In the genomic region with DNA sequence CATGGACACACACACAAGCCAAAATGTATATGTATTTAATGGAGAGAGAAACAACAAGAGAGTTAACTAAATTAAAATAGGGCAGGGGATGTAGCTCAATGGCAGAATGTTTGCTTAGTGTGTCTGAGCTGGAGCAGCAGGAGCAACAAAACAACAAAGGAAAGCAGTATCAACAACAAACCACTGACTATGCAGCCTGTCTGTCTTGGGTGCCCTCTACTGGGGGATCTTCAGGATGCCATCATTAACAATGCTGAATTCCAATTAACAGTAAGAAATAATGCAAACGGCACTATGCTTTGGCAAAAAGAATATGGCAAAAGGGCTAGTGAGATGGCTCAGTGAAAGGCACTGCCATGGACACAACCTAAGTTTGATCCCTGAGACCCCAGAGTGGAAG, we compare ENCODE assay signal across 9 mouse cellular contexts. TPM values are rescaled to one million over a fixed set of nuclear protein-coding genes. Genes with fewer than 3 reads are reported as not detected.
DNase-seq lines count a peak whose midpoint lies in the region; ATAC-seq and TF ChIP-seq lines count a peak whose summit lies in the region.
"Had no signal": no experiment of that assay in that cellular context is flagged by ENCODE, and none has a peak within 500 bp of the region (broad histone marks: within the 10 kb centered on the region; RNA-seq: fewer than 3 reads in every experiment).

No protein-coding gene starts in this region.

- peak; percentile 5 for DNase-seq in heart, adult 8-10 months (ENCODE audit: low spot score)
- peak; percentile 45 to 52 for DNase-seq in B cell, adult 2 months
- peak; percentile 55 for DNase-seq in adrenal gland, postnatal 10 days
- peak; percentile 54 to 66 for DNase-seq in layer of hippocampus, postnatal 14 days (ENCODE audit: low spot score in 2 of 2)
- peak; percentile 80 for DNase-seq in midbrain, postnatal 0 days (ENCODE audit: low spot score)

- no peak for ATAC-seq in heart, embryonic 11.5 days (replicated peaks; ENCODE audit: insufficient number of reproducible peaks, low FRiP score, low TSS enrichment)
- ATAC-seq in erythroblast, adult 5-6 weeks (replicated peaks; ENCODE audit: low FRiP score, poor library complexity, severe bottlenecking): peak; percentile 57
- no peak for ATAC-seq in midbrain, postnatal 0 days (ENCODE audit: low FRiP score)
- ATAC-seq in erythroid progenitor cell, adult 5-6 weeks (replicated peaks; ENCODE audit: low FRiP score, poor library complexity, severe bottlenecking): no peak

- H3K4me1 ChIP-seq in heart, embryonic 11.5 days (ENCODE audit: control insufficient read depth, insufficient read depth, low read length): no peaks in the 10 kb centered on the region
- H3K4me1 ChIP-seq in midbrain, postnatal 0 days (ENCODE audit: insufficient read depth, low read length): no peaks in the 10 kb centered on the region
- H3K4me1 ChIP-seq: neural tube, embryonic 12.5 days had no signal

- no peaks in the 10 kb centered on the region for H3K36me3 ChIP-seq in heart, embryonic 11.5 days (ENCODE audit: control insufficient read depth, insufficient read depth, low read length)
- no peaks in the 10 kb centered on the region for H3K36me3 ChIP-seq in midbrain, postnatal 0 days (ENCODE audit: insufficient read depth, low read length)
- H3K36me3 ChIP-seq: neural tube, embryonic 12.5 days had no signal

- no peak overlapping the region for H3K27ac ChIP-seq in heart, embryonic 11.5 days (ENCODE audit: low read depth, low read length)
- no peak overlapping the region for H3K27ac ChIP-seq in midbrain, postnatal 0 days (ENCODE audit: low read depth, low read length)
- H3K27ac ChIP-seq: neural tube, embryonic 12.5 days had no signal

- TF ChIP-seq CTCF in midbrain, postnatal 0 days (IDR thresholded peaks at IDR 0.05): peak; percentile 89

- H3K9me3 ChIP-seq in heart, embryonic 11.5 days (replicated peaks; ENCODE audit: control insufficient read depth, low read length): no peaks in the 10 kb centered on the region
- no peaks in the 10 kb centered on the region for H3K9me3 ChIP-seq in midbrain, postnatal 0 days (ENCODE audit: low read length)
- H3K9me3 ChIP-seq: neural tube, embryonic 12.5 days had no signal

- no peaks in the 10 kb centered on the region for H3K27me3 ChIP-seq in heart, embryonic 11.5 days (ENCODE audit: control insufficient read depth, insufficient read depth, low read length)
- H3K27me3 ChIP-seq in midbrain, postnatal 0 days (ENCODE audit: insufficient read depth, low read length): no peaks in the 10 kb centered on the region
- H3K27me3 ChIP-seq: neural tube, embryonic 12.5 days had no signal

- no peak overlapping the region for H3K4me2 ChIP-seq in heart, embryonic 11.5 days
- no peak overlapping the region for H3K4me2 ChIP-seq in midbrain, postnatal 0 days (ENCODE audit: low read depth, low read length, poor library complexity, severe bottlenecking)
- H3K4me2 ChIP-seq: neural tube, embryonic 12.5 days had no signal

- H3K4me3 ChIP-seq in heart, embryonic 11.5 days (ENCODE audit: low read depth, low read length): no peak overlapping the region
- H3K4me3 ChIP-seq in midbrain, postnatal 0 days (ENCODE audit: low read depth, low read length): no peak overlapping the region
- H3K4me3 ChIP-seq: neural tube, embryonic 12.5 days had no signal

- H3K9ac ChIP-seq in heart, embryonic 11.5 days (ENCODE audit: low read depth, low read length): no peak overlapping the region
- H3K9ac ChIP-seq in midbrain, postnatal 0 days (replicated peaks; ENCODE audit: low read length, poor library complexity, severe bottlenecking): no peak overlapping the region
- H3K9ac ChIP-seq: neural tube, embryonic 12.5 days had no signal

- 36% methylated on average over 1 of the region's 1 CpGs for WGBS in heart, embryonic 11.5 days (ENCODE audit: insufficient replicate concordance)
- WGBS in midbrain, postnatal 0 days: 26% methylated on average over 1 of the region's 1 CpGs

RNA-seq across cellular contexts. Expression of gene Rad51c, which starts 10.9 kb away (rescaled TPM):
- 1 to 10 TPM in 2 of 4 experiments, under 1 TPM in 2; 0.72 to 2.0 (median 1.2) TPM for total RNA-seq in heart, adult 8-10 months (2022)
- 11.6 and 11.9 TPM in 2 replicates for polyA plus RNA-seq in heart, embryonic 11.5 days (2014; fragmentation: Nextera tagmentation; extraction: Ambion mirVana)
- 1 to 10 TPM; 3.2 to 3.3 TPM for total RNA-seq in adrenal gland, postnatal 10 days (2021)
- 0.19 and 3.8 TPM in 2 replicates for total RNA-seq in erythroblast, adult 5-6 weeks (2015; ENCODE audit: low replicate concordance)
- 5.9 and 6.3 TPM in 2 replicates for total RNA-seq in erythroblast, adult 5-6 weeks (2017; ENCODE audit: low replicate concordance)
- total RNA-seq in layer of hippocampus, postnatal 14 days (2021): 1 to 10 TPM; 3.9 to 4.4 TPM
- 2.0 and 2.4 TPM in 2 replicates for total RNA-seq in midbrain, postnatal 0 days (2014; rRNA removed)
- 1.8 and 2.1 TPM in 2 replicates for polyA plus RNA-seq in midbrain, postnatal 0 days (2015; fragmentation: Nextera tagmentation; extraction: Ambion mirVana)
- 5.0 and 5.4 TPM in 2 replicates for total RNA-seq in erythroid progenitor cell, adult 5-6 weeks (2015; ENCODE audit: low replicate concordance)
- 13.2 and 14.8 TPM in 2 replicates for total RNA-seq in erythroid progenitor cell, adult 5-6 weeks (2017; ENCODE audit: low replicate concordance)

RNA-seq across cellular contexts. Expression of gene Tex14, which starts 11.0 kb away (rescaled TPM):
- under 1 TPM in 3 of 4 experiments, not detected in 1; 0.16 to 0.29 (median 0.19) TPM for total RNA-seq in heart, adult 8-10 months (2022)
- 0.30 and 0.96 TPM in 2 replicates for polyA plus RNA-seq in heart, embryonic 11.5 days (2014; fragmentation: Nextera tagmentation; extraction: Ambion mirVana)
- under 1 TPM; 0.58 to 0.90 TPM for total RNA-seq in adrenal gland, postnatal 10 days (2021)
- not detected in 2 replicates for total RNA-seq in erythroblast, adult 5-6 weeks (2015; ENCODE audit: low replicate concordance)
- 0.34 and 0.42 TPM in 2 replicates for total RNA-seq in erythroblast, adult 5-6 weeks (2017; ENCODE audit: low replicate concordance)
- under 1 TPM; 0.12 to 0.51 TPM for total RNA-seq in layer of hippocampus, postnatal 14 days (2021)
- total RNA-seq in midbrain, postnatal 0 days (2014; rRNA removed): 0.66 and 4.0 TPM in 2 replicates
- polyA plus RNA-seq in midbrain, postnatal 0 days (2015; fragmentation: Nextera tagmentation; extraction: Ambion mirVana): 0.31 and 0.35 TPM in 2 replicates
- 8.8 TPM in 1 of 2 replicates, not detected in the other for total RNA-seq in erythroid progenitor cell, adult 5-6 weeks (2015; ENCODE audit: low replicate concordance)
- not detected in 2 replicates for total RNA-seq in erythroid progenitor cell, adult 5-6 weeks (2017; ENCODE audit: low replicate concordance)

RNA-seq across cellular contexts. Expression of gene Ppm1e, which starts 35.0 kb away (rescaled TPM):
- 1 to 10 TPM; 3.7 to 7.1 (median 5.3) TPM for total RNA-seq in heart, adult 8-10 months (2022)
- polyA plus RNA-seq in heart, embryonic 11.5 days (2014; fragmentation: Nextera tagmentation; extraction: Ambion mirVana): 3.8 and 4.2 TPM in 2 replicates
- total RNA-seq in adrenal gland, postnatal 10 days (2021): 10 to 100 TPM in 1 of 2 experiments, 1 to 10 TPM in 1; 9.2 to 12.5 TPM
- 2.9 and 3.1 TPM in 2 replicates for total RNA-seq in erythroblast, adult 5-6 weeks (2015; ENCODE audit: low replicate concordance)
- 0.43 and 3.1 TPM in 2 replicates for total RNA-seq in erythroblast, adult 5-6 weeks (2017; ENCODE audit: low replicate concordance)
- 100 to 1,000 TPM; 303 to 329 TPM for total RNA-seq in layer of hippocampus, postnatal 14 days (2021)
- total RNA-seq in midbrain, postnatal 0 days (2014; rRNA removed): 78.4 and 102 TPM in 2 replicates
- polyA plus RNA-seq in midbrain, postnatal 0 days (2015; fragmentation: Nextera tagmentation; extraction: Ambion mirVana): 19.2 and 20.8 TPM in 2 replicates
- total RNA-seq in erythroid progenitor cell, adult 5-6 weeks (2015; ENCODE audit: low replicate concordance): 2.5 and 3.4 TPM in 2 replicates
- 1.4 and 2.8 TPM in 2 replicates for total RNA-seq in erythroid progenitor cell, adult 5-6 weeks (2017; ENCODE audit: low replicate concordance)

Comparison
In these comparisons a context has a peak if more than half of its experiments do, and no peak if none do; other contexts are left out.
1. DNase-seq: peak in every context shown above with its lines; median percentile 80 in midbrain, postnatal 0 days; 60 in layer of hippocampus, postnatal 14 days; 55 in adrenal gland, postnatal 10 days; 48 in B cell, adult 2 months; 5 in heart, adult 8-10 months.